Mouse (Mus musculus) liver, embryonic 18 days (tissue): ENCODE data around the gene Gabrb2. TPM values are rescaled to one million over a fixed set of nuclear protein-coding genes. Genes with fewer than 3 reads are reported as not detected.

Experiments
- polyA plus RNA-seq: library from polyadenylated mRNA; depleted of rRNA; stranded (reverse); fragments of >200 nt; gene quantifications from 2 replicates; pipeline ENCODE4 v1.2.3, GENCODE M21; 2012; rRNA removed

The Gabrb2 gene
- polyA plus RNA-seq: 0.06 TPM in 2 replicates

DNA sequence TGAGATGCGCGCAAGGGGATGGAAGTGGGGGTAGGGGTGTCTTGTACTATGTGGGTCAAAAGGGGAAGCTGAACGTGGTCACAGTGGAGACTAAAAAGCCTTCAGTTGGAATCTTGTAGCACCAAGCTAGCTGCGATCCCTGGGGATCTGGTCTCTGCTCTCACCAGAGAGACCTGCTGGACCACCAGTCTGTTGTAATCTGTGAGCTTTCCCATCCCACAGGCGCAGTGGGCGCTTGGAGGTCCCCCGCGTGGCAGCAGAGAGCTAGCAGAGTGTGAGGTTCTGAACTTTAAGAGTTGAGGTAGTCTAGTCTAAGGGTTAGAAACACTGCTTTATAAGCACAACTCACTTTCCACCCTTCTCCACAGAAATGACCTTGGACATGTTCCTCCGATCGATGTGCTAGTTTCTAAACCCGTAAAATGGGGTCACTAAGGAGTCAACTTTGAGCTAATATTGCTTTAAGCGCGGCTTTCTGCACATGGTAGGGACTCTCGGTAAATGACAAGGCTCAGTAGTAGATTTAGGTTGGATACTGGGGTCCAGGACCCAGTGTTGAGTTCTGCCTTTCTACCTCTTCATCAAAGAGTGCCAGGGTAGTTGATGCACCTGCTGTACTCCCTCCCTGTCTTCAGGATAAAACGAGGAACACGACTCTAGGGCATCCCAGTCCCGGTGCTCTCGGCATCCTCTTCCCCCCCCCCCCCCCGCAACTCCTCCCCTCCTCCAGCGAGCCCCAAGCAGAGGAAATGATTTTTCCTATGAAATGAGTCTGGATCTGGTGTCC, at the start of gene Gabrb2:
TSS of gene Gabrb2 (plus strand) at position 762 of the 787 bp plus-strand sequence.

Other genes starting within 250 kb of the Gabrb2 start
- 0.05 and 0.07 TPM in 2 replicates for gene Gabra1, start 236.8 kb upstream of the Gabrb2 start, polyA plus RNA-seq
- gene Gabra6, start 98.7 kb upstream of the Gabrb2 start, polyA plus RNA-seq: not detected in 2 replicates